Mouse (Mus musculus) lung, postnatal 0 days (tissue): Measurements from ENCODE around the gene Fam240a.

Experiments
- CTCF ChIP-seq: IDR thresholded peaks from 2 replicates; pipeline ENCODE4 v1.5.1; 2016; ENCODE audit warnings: antibody characterized with exemption, mild to moderate bottlenecking
- EP300 ChIP-seq: IDR thresholded peaks from 2 replicates; pipeline ENCODE4 v1.6.1; 2016; ENCODE audit warnings: antibody characterized with exemption, mild to moderate bottlenecking, control low read depth

DNA sequence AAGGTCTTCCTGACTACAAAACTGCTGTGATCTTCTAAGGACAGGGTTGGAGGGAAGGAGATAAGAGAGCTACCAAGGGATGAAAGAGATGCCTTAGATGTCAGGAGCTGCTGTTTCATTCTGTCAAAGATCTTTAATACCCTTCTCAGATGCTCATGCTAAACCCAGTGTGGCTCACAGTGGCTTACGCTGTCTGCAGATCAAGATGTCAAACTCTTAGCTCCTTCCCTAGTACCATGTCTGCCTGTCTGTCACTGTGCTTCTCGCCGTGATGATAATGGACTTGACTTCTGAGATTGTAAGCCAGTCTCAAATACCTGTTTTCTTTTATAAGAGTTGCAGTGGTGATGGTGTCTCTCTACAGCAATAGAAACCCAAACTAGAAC lies 8.0 kb downstream of the Fam240a start:
- TF ChIP-seq EP300 (no peak), CTCF (no peak)
